Mouse (Mus musculus): ENCODE results near the gene Tbc1d15.

DNA sequence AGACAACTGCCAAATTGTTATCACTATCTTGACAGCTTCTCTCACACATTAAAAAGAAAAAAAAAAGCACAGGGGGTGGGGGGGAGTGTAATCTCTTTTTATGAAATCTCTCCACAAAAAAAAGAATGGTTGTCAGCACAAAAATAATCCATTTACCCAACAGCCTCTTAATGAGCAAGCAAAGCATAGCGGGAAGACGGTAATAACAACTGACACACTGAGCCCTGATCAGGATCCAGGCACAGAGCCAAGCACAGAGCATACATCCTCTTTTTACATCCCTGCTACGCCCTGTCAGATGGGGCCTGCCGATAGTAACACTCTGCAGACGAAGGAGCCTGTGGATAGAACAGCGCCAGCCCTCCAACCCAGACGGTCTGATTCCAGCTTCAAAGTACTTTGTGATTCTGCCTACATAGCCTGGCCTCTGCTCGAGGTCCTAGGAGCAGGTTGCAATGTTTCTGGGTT lies 79.9 kb downstream of the Tbc1d15 start:
- TF ChIP-seq CTCF (IDR thresholded peaks at IDR 0.05; ENCODE audit: borderline replicate concordance, insufficient read depth, low read length) (no peak), POLR2A (IDR thresholded peaks at IDR 0.05; ENCODE audit: low read depth, low read length) (no peak)

Measured in embryonic fibroblast, embryonic 13.5 days (primary cell).